Mouse (Mus musculus) neural tube, embryonic 13.5 days (tissue): ENCODE results near the gene Mid1. TPM values are rescaled to one million over a fixed set of nuclear protein-coding genes. Genes with fewer than 3 reads are reported as not detected.
"Not testable (repeated sequence)": the region's sequence is repeated elsewhere in the genome, so short reads cannot be mapped to it uniquely, and the experiment has no call there.

ENCODE experiments used
- ATAC-seq: fragments of 200-750 bp; cut with Nextera tagmentation; 2 replicates; pipeline ENCODE4 v1.8.0; 2017; ENCODE audit warnings: low read depth, mild to moderate bottlenecking, moderate TSS enrichment, moderate library complexity
- H3K27ac ChIP-seq: fragments of 300-500 bp; sonication (generic); replicated peaks from 2 replicates; pipeline ENCODE4 v1.5.1; 2015; ENCODE audit warnings: moderate library complexity, mild to moderate bottlenecking, inconsistent platforms
- H3K27me3 ChIP-seq: fragments of 300-500 bp; sonication (generic); 2 replicates; pipeline ENCODE4 v1.6.1; 2015; ENCODE audit warnings: mild to moderate bottlenecking, inconsistent platforms
- H3K36me3 ChIP-seq: fragments of 300-500 bp; sonication (generic); 2 replicates; pipeline ENCODE4 v1.6.1; 2015; ENCODE audit warnings: mild to moderate bottlenecking, inconsistent platforms
- H3K4me1 ChIP-seq: fragments of 300-500 bp; sonication (generic); replicated peaks from 2 replicates; pipeline ENCODE4 v1.6.1; 2015; ENCODE audit warnings: inconsistent platforms
- H3K4me2 ChIP-seq: fragments of 300-500 bp; sonication (generic); 2 replicates; pipeline ENCODE4 v1.6.1; 2015; ENCODE audit warnings: inconsistent platforms, mild to moderate bottlenecking, moderate library complexity
- H3K4me3 ChIP-seq: fragments of 300-500 bp; sonication (generic); 2 replicates; pipeline ENCODE4 v1.5.1; 2015; ENCODE audit warnings: mild to moderate bottlenecking, inconsistent platforms
- H3K9ac ChIP-seq: fragments of 300-500 bp; sonication (generic); 2 replicates; pipeline ENCODE4 v1.6.1; 2015; ENCODE audit warnings: moderate library complexity, mild to moderate bottlenecking, inconsistent platforms
- H3K9me3 ChIP-seq: fragments of 300-500 bp; sonication (generic); 2 replicates; pipeline ENCODE4 v1.6.1; 2016; ENCODE audit warnings: inconsistent platforms
- WGBS: fragments of 180-500 bp; shearing (Covaris S2); methylation state at CpG from one replicate; pipeline ENCODE4 v1.1.7; 2015; 5-methylcytosine and 5-hydroxymethylcytosine counted together
- polyA plus RNA-seq: library from polyadenylated mRNA; unstranded; fragments of >200 nt; fragmentation: Nextera tagmentation; extraction: Ambion mirVana; gene quantifications from 2 replicates; pipeline ENCODE4 v1.2.1, GENCODE M21; 2015

Mid1 gene
- polyA plus RNA-seq, 1 experiment from 2014 or later = 5.2 TPM

DNA sequence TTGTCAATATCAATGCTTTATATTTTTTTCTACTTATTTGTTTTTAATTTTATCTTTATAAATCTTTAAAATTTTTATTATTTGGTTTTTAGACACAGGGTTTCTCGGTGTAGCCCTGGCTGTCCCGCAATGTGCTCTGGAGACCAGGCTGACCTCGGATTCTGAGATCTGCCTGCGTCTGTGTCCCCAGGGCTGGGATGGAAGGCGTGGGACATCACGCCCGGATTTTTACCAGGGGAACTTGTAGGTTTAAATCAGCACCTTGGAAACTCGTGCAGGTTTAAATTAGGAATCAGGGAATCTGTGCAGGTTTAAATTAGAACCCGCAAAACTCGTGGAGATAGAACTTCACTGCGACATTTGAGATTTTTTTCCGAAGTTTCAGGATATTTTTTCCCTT is 336.2 kb downstream of the Mid1 start:
- not testable (repeated sequence) for H3K4me2 ChIP-seq, ATAC-seq, H3K4me3 ChIP-seq, H3K4me1 ChIP-seq, H3K27ac ChIP-seq, H3K27me3 ChIP-seq, H3K9ac ChIP-seq
- peaks cover 46% of the 10 kb centered on the region for H3K36me3 ChIP-seq
- 80% methylated on average over 12 of the region's 12 CpGs for WGBS
- H3K9me3 ChIP-seq = peaks cover 41% of the 10 kb centered on the region

DNA sequence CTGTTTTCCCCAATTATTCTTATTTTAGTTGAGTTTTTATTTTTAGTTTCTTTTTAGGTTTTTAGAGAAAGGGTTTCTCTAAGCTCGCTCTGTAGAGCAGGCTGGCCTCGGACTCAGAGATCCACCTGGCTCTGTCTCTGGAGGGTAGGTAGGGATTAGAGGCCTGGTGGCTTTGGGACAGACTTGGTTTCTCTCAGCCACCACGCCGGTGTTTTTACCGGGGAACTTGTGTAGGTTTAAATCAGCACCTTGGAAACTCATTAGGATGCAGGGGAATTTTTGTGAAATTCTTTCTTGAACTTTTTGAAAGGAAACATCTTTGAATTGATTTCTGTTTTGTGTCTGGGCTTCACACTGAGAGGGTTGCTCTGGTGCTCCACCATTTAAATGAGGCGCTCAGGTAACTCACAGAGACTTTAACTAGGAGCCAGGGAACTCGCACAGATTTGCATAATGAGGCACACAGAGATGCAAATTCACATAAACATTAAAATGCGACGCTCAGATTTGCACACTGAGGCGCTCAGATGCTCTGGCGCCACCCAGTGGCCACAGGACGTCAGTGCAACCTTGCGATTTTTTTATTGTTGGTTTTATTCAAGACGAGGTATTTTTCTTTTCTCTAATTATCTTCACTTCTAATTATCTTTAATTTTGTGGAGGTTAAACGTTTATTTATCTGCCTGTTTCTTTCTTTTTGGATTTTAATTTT is 336.9 kb downstream of the Mid1 start:
- H3K27ac ChIP-seq, H3K4me2 ChIP-seq, H3K4me1 ChIP-seq, H3K27me3 ChIP-seq, H3K9ac ChIP-seq, ATAC-seq, H3K4me3 ChIP-seq: not testable (repeated sequence)
- WGBS = 53% methylated on average over 15 of the region's 15 CpGs
- Histone ChIP-seq H3K36me3 (peaks cover 43% of the 10 kb centered on the region), H3K9me3 (peaks cover 41% of the 10 kb centered on the region)

Other genes with a start within 250 kb of the Mid1 start
- gene 4933400A11Rik, start 94.4 kb downstream of the Mid1 start, polyA plus RNA-seq = 0.18 TPM in 1 of 2 replicates, not detected in the other